Mouse (Mus musculus) bone marrow, adult 2 months (tissue): ENCODE measurements around the gene Cd27. TPM values are rescaled to one million over a fixed set of nuclear protein-coding genes. Genes with fewer than 3 reads are reported as not detected.
A peak's percentile ranks its signal among the peaks of the same experiment; 100 is the strongest.

Experiments
- H3K27ac ChIP-seq: fragments of 200-500 bp; 2 replicates; pipeline ENCODE4 v1.5.1; 2012; ENCODE audit warnings: low read depth, mild to moderate bottlenecking, control low read depth, inconsistent platforms, low read length; ENCODE audit not compliant: control insufficient read depth, poor library complexity, insufficient read depth
- H3K4me1 ChIP-seq: fragments of 200-500 bp; 2 replicates; pipeline ENCODE4 v1.6.1; 2011; ENCODE audit warnings: low read length; ENCODE audit not compliant: control insufficient read depth, insufficient read depth
- H3K4me3 ChIP-seq: fragments of 200-500 bp; replicated peaks from 2 replicates; pipeline ENCODE3; 2011; ENCODE audit warnings: mild to moderate bottlenecking, low read depth, low read length, control low read depth; ENCODE audit not compliant: control insufficient read depth
- CTCF ChIP-seq: fragments of 200-500 bp; IDR thresholded peaks from 2 replicates; pipeline ENCODE4 v1.5.1; 2011; ENCODE audit warnings: low read length, control low read depth; ENCODE audit not compliant: control insufficient read depth, insufficient read depth
- POLR2A ChIP-seq: fragments of 200-500 bp; IDR thresholded peaks from 2 replicates; pipeline ENCODE4 v1.6.1; 2011; ENCODE audit warnings: low read depth, mild to moderate bottlenecking, control low read depth, low read length, borderline replicate concordance; ENCODE audit not compliant: control insufficient read depth
- WGBS: fragments of 180-500 bp; shearing (Covaris S2); methylation state at CpG from one replicate; pipeline ENCODE4 v1.1.7; 2018; 5-methylcytosine and 5-hydroxymethylcytosine counted together
- polyA plus RNA-seq: library from polyadenylated mRNA; stranded (reverse); fragments of >200 nt; gene quantifications from 2 replicates; pipeline ENCODE4 v1.2.4, GENCODE M21; 2011; ENCODE audit warnings: low replicate concordance; ENCODE audit not compliant: missing spikeins, insufficient read depth, insufficient read length

Gene Cd27
- polyA plus RNA-seq, 1 experiment, result 7.0 TPM

DNA sequence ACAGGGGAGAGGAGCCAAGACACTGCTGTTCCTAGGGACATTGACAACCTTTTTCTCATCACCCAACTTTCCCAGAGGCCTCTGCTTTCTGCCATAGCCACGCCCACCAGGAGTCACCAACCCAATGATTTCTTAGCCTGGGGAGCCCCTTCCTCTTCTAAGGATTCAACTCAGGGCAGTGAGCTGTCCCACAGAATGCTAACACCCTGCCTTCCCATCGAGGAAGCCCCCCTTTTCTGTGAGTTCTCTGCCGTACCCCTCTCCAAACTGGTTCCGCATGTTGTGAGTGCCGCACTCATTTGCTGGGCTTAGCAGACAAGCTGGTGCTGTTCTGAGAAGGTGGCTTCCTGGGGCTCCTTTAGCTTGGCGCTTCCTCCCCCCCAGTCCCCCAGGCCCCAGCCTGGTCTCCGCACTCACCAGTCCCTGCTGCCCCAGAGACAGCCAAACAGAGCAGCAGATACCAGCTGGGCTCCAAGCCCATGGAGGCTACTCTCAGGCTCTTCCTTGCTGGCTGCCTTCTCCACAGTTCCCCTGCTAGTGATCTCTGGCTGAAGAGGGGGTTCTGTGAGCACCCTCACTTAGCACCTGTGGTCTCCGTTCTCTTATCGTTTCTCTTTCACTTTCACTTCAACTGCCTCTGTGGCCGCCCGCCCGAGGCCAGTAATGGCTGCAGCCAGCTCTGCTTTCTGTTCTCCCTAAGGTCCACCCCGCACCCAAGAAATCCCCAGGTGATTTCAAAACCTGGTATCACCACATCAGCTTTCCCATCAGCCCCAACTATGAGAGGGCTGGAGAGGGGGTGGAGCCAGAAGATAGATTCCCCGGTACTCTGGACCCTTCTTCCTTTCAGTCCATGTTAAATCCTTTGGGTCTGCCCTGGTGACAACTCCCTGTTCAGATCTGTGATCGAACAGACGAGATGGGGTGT lies 5.4 kb downstream of the Cd27 start, which contains the start of gene Tapbpl:
Gene Tapbpl, minus strand, starts transcription at position 744 of the 928 bp plus-strand sequence.
- Histone ChIP-seq H3K27ac (peak within 1 kb of the TSS; percentile 94), H3K4me1 (peaks cover 2% of the 10 kb centered on the region), H3K4me3 (peak within 1 kb of the TSS; percentile 85)
- 0% methylated on average over 16 of the region's 16 CpGs for WGBS
- TF ChIP-seq CTCF, result no peak
- no peak for TF ChIP-seq POLR2A

GRCm38 (mm10) chr6:125230571-125230970 lies 6.2 kb downstream of the Cd27 start:
- H3K27ac ChIP-seq, result 0 out of 2 replicates have a peak overlapping the region, but pooled peaks have one; percentile 15
- H3K4me3 ChIP-seq, result no peak overlapping the region
- H3K4me1 ChIP-seq, result peaks cover 2% of the 10 kb centered on the region
- TF ChIP-seq CTCF (no peak), POLR2A (no peak)
- WGBS, result 67% methylated on average over 9 of the region's 9 CpGs

DNA sequence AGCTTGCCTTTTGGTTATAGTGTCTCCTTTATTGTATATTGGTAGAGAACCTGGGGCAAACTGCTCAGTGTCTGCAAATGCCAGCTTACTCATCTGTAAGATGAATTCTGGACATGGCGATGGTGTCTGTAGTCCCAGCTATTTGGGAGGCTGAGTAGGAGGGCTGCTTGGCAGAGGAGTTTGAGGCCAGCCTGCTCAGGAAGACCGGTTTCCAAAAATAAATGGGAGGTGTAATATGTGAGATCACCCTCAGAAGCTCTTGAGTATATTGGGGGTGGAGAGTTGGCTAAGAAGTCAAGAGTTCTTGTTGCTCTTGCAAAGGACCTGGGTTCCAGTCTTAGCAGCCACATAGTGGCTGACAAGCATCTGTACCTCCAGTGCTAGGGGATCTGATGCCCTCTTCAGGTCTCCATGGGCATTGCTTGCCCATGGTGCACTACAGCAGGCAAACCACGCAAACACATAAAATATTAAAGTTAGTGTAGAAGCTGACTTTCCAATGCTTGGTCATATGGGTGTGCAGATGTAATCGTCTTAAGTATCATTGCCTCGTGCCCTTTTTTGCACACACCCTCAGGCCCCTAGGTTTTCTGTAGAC lies 11.2 kb downstream of the Cd27 start:
- no peak overlapping the region for H3K4me3 ChIP-seq
- WGBS, result 85% methylated on average over 5 of the region's 5 CpGs
- TF ChIP-seq CTCF (peak; percentile 62), POLR2A (no peak)
- no peak overlapping the region for H3K27ac ChIP-seq
- peaks cover 4% of the 10 kb centered on the region for H3K4me1 ChIP-seq

GRCm38 (mm10) chr6:125222577-125222976 lies 14.2 kb downstream of the Cd27 start:
- TF ChIP-seq CTCF (no peak), POLR2A (no peak)
- 47% methylated on average over 3 of the region's 3 CpGs for WGBS
- H3K4me1 ChIP-seq, result peaks cover 5% of the 10 kb centered on the region
- no peak overlapping the region for H3K4me3 ChIP-seq
- peak overlapping the region; percentile 61; the same call in 1 of the 2 replicates for H3K27ac ChIP-seq

DNA sequence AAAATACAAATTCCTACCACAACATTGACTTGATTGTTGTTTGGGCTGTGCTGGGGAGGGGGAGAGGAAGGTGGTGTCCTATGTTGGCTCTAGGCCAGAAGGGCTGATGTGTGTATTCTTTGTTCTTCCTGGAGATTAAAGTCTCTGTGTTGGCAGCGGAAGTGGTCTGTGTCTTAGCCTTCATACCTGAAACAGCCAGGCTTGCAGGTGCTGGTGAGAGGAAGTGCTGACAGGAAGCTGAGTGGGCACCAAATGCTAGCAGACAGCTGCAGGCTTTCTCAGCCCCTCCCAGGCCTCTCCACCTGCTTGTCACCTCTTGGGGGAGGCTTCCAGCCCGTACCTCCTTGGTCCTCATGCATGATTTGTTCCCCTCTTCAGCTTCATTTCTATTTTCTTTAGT lies 14.7 kb downstream of the Cd27 start:
- Histone ChIP-seq H3K4me3 (no peak overlapping the region), H3K27ac (peak overlapping the region; percentile 72; the same call in 1 of the 2 replicates), H3K4me1 (peaks cover 5% of the 10 kb centered on the region)
- no peak for TF ChIP-seq CTCF
- no peak for TF ChIP-seq POLR2A
- WGBS, result 28% methylated on average over 2 of the region's 2 CpGs

DNA sequence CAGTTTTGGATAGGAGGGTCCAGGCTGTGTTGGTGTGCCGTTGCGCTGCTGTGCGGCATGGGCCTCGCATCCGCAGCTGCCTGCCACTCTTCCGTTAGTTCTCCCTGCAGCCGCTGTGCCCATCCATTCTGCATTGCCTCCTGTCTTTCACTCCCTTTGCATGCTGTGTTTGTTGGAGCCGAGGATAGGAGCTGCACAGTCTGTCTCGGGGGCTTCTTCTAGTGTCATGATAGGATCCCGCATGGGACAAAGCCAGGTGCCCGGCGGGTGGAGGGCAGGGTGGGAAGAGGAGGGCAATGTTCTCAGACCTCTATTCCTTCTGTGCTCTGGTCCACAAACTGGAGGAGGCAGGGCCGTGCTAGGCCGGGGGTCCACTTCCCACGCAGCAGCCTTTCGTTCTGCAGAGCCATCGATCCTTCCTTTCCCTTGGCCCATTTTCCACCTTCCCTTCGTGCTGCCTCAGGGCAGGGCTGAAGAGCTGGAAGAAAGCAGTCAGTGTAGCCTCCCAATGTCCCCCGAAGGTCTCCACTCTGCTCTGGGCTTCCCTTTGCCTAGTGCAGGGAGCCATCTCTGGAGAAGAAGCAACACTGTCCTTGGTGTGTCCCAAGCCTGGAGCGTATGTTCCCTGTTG lies 15.6 kb downstream of the Cd27 start:
- Histone ChIP-seq H3K4me3 (no peak overlapping the region), H3K4me1 (peaks cover 7% of the 10 kb centered on the region), H3K27ac (peak overlapping the region; percentile 72; the same call in 1 of the 2 replicates)
- 91% methylated on average over 20 of the region's 20 CpGs for WGBS
- TF ChIP-seq CTCF (no peak), POLR2A (peak; percentile 14; the same call in 1 of the 2 replicates)

DNA sequence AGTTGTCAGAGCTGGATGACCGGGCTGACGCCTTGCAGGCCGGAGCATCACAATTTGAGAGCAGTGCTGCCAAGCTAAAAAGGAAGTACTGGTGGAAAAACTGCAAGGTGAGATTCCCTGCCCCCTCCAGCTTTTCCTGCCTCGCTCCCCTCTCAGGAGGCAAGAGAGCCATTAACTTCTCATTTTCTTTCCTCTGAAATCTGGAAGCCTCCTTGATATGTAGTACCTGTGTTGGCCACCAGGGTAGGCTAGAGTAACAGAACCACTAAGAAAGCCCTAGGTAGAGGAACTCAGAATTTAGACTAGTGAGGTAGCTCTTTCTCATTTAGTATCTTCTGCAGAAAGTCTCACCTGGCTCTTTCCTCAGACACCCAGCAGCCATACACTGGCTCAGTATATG lies 17.8 kb downstream of the Cd27 start:
- Histone ChIP-seq H3K4me1 (peaks cover 7% of the 10 kb centered on the region), H3K27ac (peak overlapping the region; percentile 25; the same call in 1 of the 2 replicates), H3K4me3 (peak overlapping the region; percentile 31)
- peak; percentile 45; the same call in 1 of the 2 replicates for TF ChIP-seq CTCF
- TF ChIP-seq POLR2A, result no peak
- 32% methylated on average over 4 of the region's 4 CpGs for WGBS

DNA sequence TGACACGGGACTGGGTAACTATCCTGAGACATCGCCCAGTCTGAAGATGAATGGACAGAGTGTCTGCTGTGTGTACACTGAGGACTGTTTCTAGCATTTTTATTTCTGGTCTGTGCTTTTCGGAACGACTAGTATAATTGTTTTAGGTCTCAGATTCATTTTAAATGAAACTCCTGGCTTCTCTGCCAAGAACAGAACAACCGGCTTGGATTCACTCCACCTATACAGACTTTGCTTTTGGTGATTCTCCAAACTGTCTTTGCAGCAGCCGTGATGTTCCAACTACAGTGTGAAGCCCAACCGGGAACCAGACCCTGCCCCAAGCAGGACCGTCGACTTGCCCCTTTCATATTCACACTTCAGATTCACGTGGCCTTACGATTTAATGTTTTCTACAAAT lies 18.9 kb downstream of the Cd27 start:
- Histone ChIP-seq H3K4me3 (no peak overlapping the region), H3K27ac (no peak overlapping the region), H3K4me1 (peaks cover 7% of the 10 kb centered on the region)
- TF ChIP-seq CTCF, result no peak
- no peak for TF ChIP-seq POLR2A
- WGBS, result 86% methylated on average over 11 of the region's 11 CpGs
